Mouse (Mus musculus) CH12.LX (cell line): ENCODE results near the gene C1ql1. TPM values are rescaled to one million over a fixed set of nuclear protein-coding genes. Genes with fewer than 3 reads are reported as not detected.
A peak's percentile ranks its signal among the peaks of the same experiment; 100 is the strongest.

Experiments
- DNase-seq: peaks from one replicate; pipeline ENCODE4 v3.0.0-alpha.2; 2013; ENCODE audit errors: extremely low read depth
- H3K27ac ChIP-seq: 2 replicates; pipeline ENCODE4 v1.5.1; 2012; ENCODE audit warnings: low read depth, mild to moderate bottlenecking, control low read depth, moderate library complexity; ENCODE audit not compliant: insufficient read depth
- H3K27me3 ChIP-seq: replicated peaks from 2 replicates; pipeline ENCODE3; 2012; ENCODE audit warnings: inconsistent platforms
- H3K36me3 ChIP-seq, 2 experiments: replicated peaks in 1 of 2; 2 replicates each; pipeline versions ENCODE3 to v1.6.1; 2012; ENCODE audit warnings: inconsistent platforms in 1 of 2, low read length in 1 of 2, mild to moderate bottlenecking in 1 of 2, mixed read lengths in 1 of 2, moderate library complexity in 1 of 2; ENCODE audit not compliant: control insufficient read depth in 1 of 2, insufficient read depth in 1 of 2
- H3K4me1 ChIP-seq, 2 experiments: 2 replicates each; pipeline ENCODE4 v1.6.1; 2012; ENCODE audit warnings: inconsistent platforms in 1 of 2, moderate library complexity in 1 of 2; ENCODE audit not compliant: insufficient read depth in 2 of 2, control insufficient read depth in 1 of 2
- H3K4me2 ChIP-seq: 2 replicates; pipeline ENCODE4 v1.6.1; 2012; ENCODE audit warnings: low read depth, mild to moderate bottlenecking, control low read depth; ENCODE audit not compliant: poor library complexity, insufficient read depth, severe bottlenecking
- H3K4me3 ChIP-seq, 3 experiments: fragments of 150-350 bp in 1 of 3; sonication (generic) in 1 of 3; replicated peaks in 1 of 3; 2 replicates each; pipeline versions ENCODE3 to v1.5.1; 2011 to 2012; ENCODE audit warnings: low read depth in 2 of 3, low read length in 2 of 3, mild to moderate bottlenecking in 2 of 3, moderate library complexity in 2 of 3, control low read depth in 1 of 3, improper control_type of control experiment in 1 of 3, inconsistent platforms in 1 of 3, mixed read lengths in 1 of 3; ENCODE audit not compliant: poor library complexity in 1 of 3
- H3K79me2 ChIP-seq: replicated peaks from 2 replicates; pipeline ENCODE4 v1.6.1; 2012; ENCODE audit warnings: mild to moderate bottlenecking, moderate library complexity; ENCODE audit not compliant: control insufficient read depth, poor library complexity, insufficient read depth, severe bottlenecking; ENCODE audit errors: extremely low read depth
- H3K9ac ChIP-seq: 2 replicates; pipeline ENCODE4 v1.6.1; 2012; ENCODE audit warnings: low read depth, mild to moderate bottlenecking, control low read depth, moderate library complexity; ENCODE audit not compliant: insufficient read depth
- H3K9me3 ChIP-seq: replicated peaks from 2 replicates; pipeline ENCODE3; 2012; ENCODE audit warnings: low read length, inconsistent platforms, mixed read lengths
- BHLHE40 ChIP-seq: IDR thresholded peaks from 2 replicates; pipeline ENCODE4 v1.6.1; 2011; ENCODE audit warnings: mild to moderate bottlenecking, low read depth, low read length, improper control_type of control experiment
- CHD1 ChIP-seq: IDR thresholded peaks from 2 replicates; pipeline ENCODE4 v1.6.1; 2012; ENCODE audit warnings: low read depth, low read length, improper control_type of control experiment, inconsistent platforms
- CTCF ChIP-seq, 2 experiments: IDR thresholded peaks in 1 of 2; conservative IDR thresholded peaks in 1 of 2; 2 replicates each; pipeline ENCODE4 v1.5.1; 2011 to 2012; ENCODE audit warnings: low read depth in 2 of 2, low read length in 2 of 2, improper control_type of control experiment in 1 of 2, inconsistent platforms in 1 of 2, mild to moderate bottlenecking in 1 of 2, moderate library complexity in 1 of 2
- E2F4 ChIP-seq: IDR thresholded peaks from 2 replicates; pipeline ENCODE4 v1.6.1; 2011; ENCODE audit warnings: low read depth, low read length, improper control_type of control experiment; ENCODE audit not compliant: insufficient replicate concordance
- ELF1 ChIP-seq: IDR thresholded peaks from 2 replicates; pipeline ENCODE4 v1.6.1; 2014; ENCODE audit warnings: low read depth, mild to moderate bottlenecking, inconsistent platforms, low read length, improper control_type of control experiment
- EP300 ChIP-seq: IDR thresholded peaks from 2 replicates; pipeline ENCODE4 v1.6.1; 2011; ENCODE audit warnings: low read length, improper control_type of control experiment
- ETS1 ChIP-seq: conservative IDR thresholded peaks from 2 replicates; pipeline ENCODE4 v1.6.1; 2012; ENCODE audit warnings: low read depth, mild to moderate bottlenecking, inconsistent platforms, low read length, improper control_type of control experiment, moderate library complexity
- GABPA ChIP-seq: IDR thresholded peaks from 2 replicates; pipeline ENCODE4 v1.6.1; 2012; ENCODE audit warnings: low read depth, low read length, improper control_type of control experiment, inconsistent platforms; ENCODE audit not compliant: insufficient replicate concordance
- IRF4 ChIP-seq: IDR thresholded peaks from 2 replicates; pipeline ENCODE4 v1.6.1; 2014; ENCODE audit warnings: low read depth, mild to moderate bottlenecking, inconsistent platforms, low read length, improper control_type of control experiment
- JUN ChIP-seq: IDR thresholded peaks from 2 replicates; pipeline ENCODE4 v1.6.1; 2011; ENCODE audit warnings: low read depth, mild to moderate bottlenecking, low read length, improper control_type of control experiment, moderate library complexity; ENCODE audit not compliant: insufficient read depth
- JUND ChIP-seq: conservative IDR thresholded peaks from 2 replicates; pipeline ENCODE4 v1.6.1; 2011; ENCODE audit warnings: low read depth, low read length, improper control_type of control experiment
- MAFK ChIP-seq: IDR thresholded peaks from 2 replicates; pipeline ENCODE4 v1.6.1; 2011; ENCODE audit warnings: low read length, improper control_type of control experiment; ENCODE audit not compliant: insufficient replicate concordance
- MAX ChIP-seq: IDR thresholded peaks from 2 replicates; pipeline ENCODE4 v1.6.1; 2011; ENCODE audit warnings: low read length, improper control_type of control experiment
- MAZ ChIP-seq: IDR thresholded peaks from 2 replicates; pipeline ENCODE4 v1.6.1; 2012; ENCODE audit warnings: low read depth, mild to moderate bottlenecking, inconsistent platforms, low read length, improper control_type of control experiment, moderate library complexity
- MEF2A ChIP-seq: IDR thresholded peaks from 2 replicates; pipeline ENCODE4 v1.6.1; 2014; ENCODE audit warnings: low read depth, mild to moderate bottlenecking, inconsistent platforms, low read length, improper control_type of control experiment, borderline replicate concordance
- MXI1 ChIP-seq: IDR thresholded peaks from 2 replicates; pipeline ENCODE4 v1.6.1; 2011; ENCODE audit warnings: mild to moderate bottlenecking, low read depth, low read length, improper control_type of control experiment
- MYC ChIP-seq: IDR thresholded peaks from 2 replicates; pipeline ENCODE4 v1.6.1; 2011; ENCODE audit warnings: low read depth, mild to moderate bottlenecking, improper control_type of control experiment, low read length
- NELFE ChIP-seq: IDR thresholded peaks from 2 replicates; pipeline ENCODE4 v1.6.1; 2011; ENCODE audit warnings: low read depth, low read length, improper control_type of control experiment
- NRF1 ChIP-seq: IDR thresholded peaks from 2 replicates; pipeline ENCODE4 v1.6.1; 2014; ENCODE audit warnings: low read depth, mild to moderate bottlenecking, inconsistent platforms, low read length, improper control_type of control experiment, moderate library complexity
- PAX5 ChIP-seq: IDR thresholded peaks from 2 replicates; pipeline ENCODE4 v1.6.1; 2012; ENCODE audit warnings: low read length, inconsistent platforms, mixed read lengths
- POLR2A ChIP-seq: IDR thresholded peaks from 2 replicates; pipeline ENCODE4 v1.6.1; 2011; ENCODE audit warnings: low read depth, mild to moderate bottlenecking, improper control_type of control experiment, low read length
- RAD21 ChIP-seq: IDR thresholded peaks from 2 replicates; pipeline ENCODE4 v1.6.1; 2011; ENCODE audit warnings: low read depth, mild to moderate bottlenecking, low read length, improper control_type of control experiment, moderate library complexity
- RCOR1 ChIP-seq: conservative IDR thresholded peaks from 2 replicates; pipeline ENCODE4 v1.6.1; 2012; ENCODE audit warnings: low read depth, mild to moderate bottlenecking, inconsistent platforms, low read length, improper control_type of control experiment
- SMC3 ChIP-seq: IDR thresholded peaks from 2 replicates; pipeline ENCODE4 v1.6.1; 2011; ENCODE audit warnings: low read depth, low read length, improper control_type of control experiment
- TCF12 ChIP-seq: IDR thresholded peaks from 2 replicates; pipeline ENCODE4 v1.6.1; 2014; ENCODE audit warnings: low read depth, mild to moderate bottlenecking, inconsistent platforms, low read length, improper control_type of control experiment
- UBTF ChIP-seq: IDR thresholded peaks from 2 replicates; pipeline ENCODE4 v1.6.1; 2012; ENCODE audit warnings: low read depth, mild to moderate bottlenecking, inconsistent platforms, low read length, improper control_type of control experiment, moderate library complexity
- USF1 ChIP-seq: IDR thresholded peaks from 2 replicates; pipeline ENCODE4 v1.6.1; 2014; ENCODE audit warnings: low read depth, mild to moderate bottlenecking, inconsistent platforms, low read length, improper control_type of control experiment
- ZC3H11A ChIP-seq: IDR thresholded peaks from 2 replicates; pipeline ENCODE4 v1.6.1; 2012; ENCODE audit warnings: low read depth, mild to moderate bottlenecking, inconsistent platforms, low read length, improper control_type of control experiment
- ZMIZ1 ChIP-seq: IDR thresholded peaks from 2 replicates; pipeline ENCODE4 v1.6.1; 2012; ENCODE audit warnings: low read depth, mild to moderate bottlenecking, inconsistent platforms, low read length, improper control_type of control experiment
- ZNF384 ChIP-seq: IDR thresholded peaks from 2 replicates; pipeline ENCODE4 v1.6.1; 2012; ENCODE audit warnings: low read depth, low read length, improper control_type of control experiment, inconsistent platforms
- dilution Hi-C: fragments of 300-500 bp; cut with MboI; formaldehyde crosslinking; loops from 2 replicates; pipeline ENCODE4 v1.14.3; 2020; ENCODE audit warnings: low sequenced_read_pairs; ENCODE audit not compliant: extremely low pct_unique_long_range_greater_than_20kb, extremely low pct_ligation_motif_present
- in situ Hi-C: fragments of 300-500 bp; cut with MboI; formaldehyde crosslinking; loops from 3 replicates; pipeline ENCODE4 v1.14.3; 2019; ENCODE audit warnings: low sequenced_read_pairs, low pct_ligation_motif_present, low pct_unique_long_range_greater_than_20kb, mixed read lengths
- polyA plus RNA-seq: library from polyadenylated mRNA; unstranded; fragments of >175 nt; gene quantifications from 2 replicates; pipeline ENCODE4 v1.2.1, GENCODE M21; 2012; ENCODE audit warnings: low read depth; ENCODE audit not compliant: insufficient read length
- total RNA-seq, 2 experiments: library from RNA; depleted of rRNA; stranded (reverse); fragments of 300-350 nt in 1 of 2; fragments of >200 nt in 1 of 2; gene quantifications; 2 replicates each; pipeline ENCODE4 v1.2.3; 2012 to 2014

The C1ql1 gene
- total and polyA plus RNA-seq, 3 experiments, result not detected

DNA sequence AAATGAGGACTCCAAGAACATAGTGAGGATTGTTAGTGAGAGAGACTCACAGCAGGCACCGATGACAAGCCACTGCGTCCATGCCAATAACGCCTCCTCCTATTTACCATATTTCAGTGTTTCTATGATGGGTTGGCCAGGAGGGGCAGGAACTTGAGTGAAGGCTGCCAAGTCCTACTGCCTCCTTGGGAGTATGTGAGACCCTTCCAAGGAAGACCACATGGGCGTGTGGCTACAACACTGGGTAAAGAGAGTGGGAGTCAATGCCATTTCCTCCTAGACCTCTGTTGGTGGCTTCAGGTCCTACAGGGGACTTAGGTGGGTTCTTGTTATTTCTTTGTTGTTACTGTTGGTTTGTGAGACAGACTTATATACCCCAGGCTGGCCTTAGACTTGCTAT, 45.3 kb downstream of the C1ql1 start:
- Histone ChIP-seq H3K27me3 (peaks cover 25% of the 10 kb centered on the region), H3K4me2 (no peak overlapping the region), H3K4me1 (peaks cover 3 to 11% of the 10 kb centered on the region in 2 experiments; a peak in 2 of 4 replicates), H3K9me3 (no peaks in the 10 kb centered on the region), H3K79me2 (no peaks in the 10 kb centered on the region), H3K27ac (no peak overlapping the region), H3K9ac (no peak overlapping the region), H3K36me3 (peaks cover 18 to 31% of the 10 kb centered on the region in 2 experiments), H3K4me3 (no peak overlapping the region)
- DNase-seq, result no peak
- dilution Hi-C loops (no loop called here), in situ Hi-C loops (no loop called here)
- TF ChIP-seq ETS1, result no peak
- no peak for TF ChIP-seq USF1
- TF ChIP-seq MYC, result 0 out of 2 replicates have a peak, but pooled peaks have one; percentile 18

DNA sequence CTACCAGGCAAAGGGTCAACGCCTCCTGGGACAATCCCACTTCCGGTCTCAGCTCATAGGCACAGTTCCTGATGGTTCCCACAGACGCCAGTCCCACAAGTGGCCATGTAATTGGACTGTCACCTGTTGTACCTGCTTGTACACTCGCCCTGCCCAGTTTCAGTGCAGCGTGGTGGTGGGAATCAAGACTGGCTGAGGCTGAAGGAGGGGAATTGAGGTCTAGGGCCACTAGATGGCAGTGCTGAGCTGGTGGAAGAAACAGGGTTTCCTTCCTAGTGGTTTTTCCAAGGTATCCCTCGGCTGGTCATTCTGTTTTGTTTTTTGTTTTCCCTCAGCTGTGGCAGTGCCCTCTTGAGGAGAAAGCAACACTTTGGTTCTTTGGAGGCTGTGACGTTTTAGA, 45.7 kb downstream of the C1ql1 start, which contains the start of gene Gfap:
TSS of gene Gfap (minus strand) at position 150 of the 400 bp plus-strand sequence.
- no peak within 1 kb of the TSS for H3K9ac ChIP-seq
- H3K9me3 ChIP-seq, result no peaks in the 10 kb centered on the region
- dilution Hi-C loops (no loop called here), in situ Hi-C loops (no loop called here)
- no peaks in the 10 kb centered on the region for H3K79me2 ChIP-seq
- H3K27ac ChIP-seq, result no peak within 1 kb of the TSS
- DNase-seq, result peak; percentile 77
- no peak within 1 kb of the TSS for H3K4me2 ChIP-seq
- H3K4me3 ChIP-seq, result no peak within 1 kb of the TSS
- H3K27me3 ChIP-seq, result peaks cover 30% of the 10 kb centered on the region
- peaks cover 3 to 11% of the 10 kb centered on the region in 2 experiments; a peak in 2 of 4 replicates for H3K4me1 ChIP-seq
- peaks cover 13 to 27% of the 10 kb centered on the region in 2 experiments for H3K36me3 ChIP-seq
- 0 out of 2 replicates have a peak, but pooled peaks have one; percentile 8 for TF ChIP-seq MEF2A
- TF ChIP-seq MAZ, result peak; percentile 64; the same call in 1 of the 2 replicates
- peak; percentile 56; the same call in 1 of the 2 replicates for TF ChIP-seq IRF4
- TF ChIP-seq UBTF, result no peak
- TF ChIP-seq CTCF (conservative IDR thresholded peaks at IDR 0.05 in 1 of 2, IDR thresholded peaks at IDR 0.05 in 1 of 2; ENCODE audit: low read depth in 2 of 2, low read length in 2 of 2), result peak; percentile 98 to 99
- TF ChIP-seq NRF1, result no peak
- no peak for TF ChIP-seq ZNF384
- TF ChIP-seq ZC3H11A, result peak; percentile 65
- no peak for TF ChIP-seq CHD1
- no peak for TF ChIP-seq USF1
- no peak for TF ChIP-seq RCOR1
- no peak for TF ChIP-seq MAX
- no peak for TF ChIP-seq EP300
- no peak for TF ChIP-seq MAFK
- TF ChIP-seq PAX5, result no peak
- no peak for TF ChIP-seq GABPA
- no peak for TF ChIP-seq JUN
- peak; percentile 95 for TF ChIP-seq SMC3
- TF ChIP-seq E2F4, result no peak
- TF ChIP-seq TCF12, result no peak
- TF ChIP-seq POLR2A, result no peak
- TF ChIP-seq JUND, result peak; percentile 30; the same call in 1 of the 2 replicates
- TF ChIP-seq MXI1, result no peak; the same call in 1 of the 2 replicates
- peak; percentile 96 for TF ChIP-seq RAD21
- TF ChIP-seq ZMIZ1, result no peak
- TF ChIP-seq ELF1, result peak; percentile 33; the same call in 1 of the 2 replicates
- no peak for TF ChIP-seq BHLHE40
- TF ChIP-seq NELFE, result peak; percentile 16; the same call in 1 of the 2 replicates
- TF ChIP-seq, all 38 proteins: peak for 10
